Mouse (Mus musculus): ENCODE data around the gene Csn1s1. TPM values are rescaled to one million over a fixed set of nuclear protein-coding genes. Genes with fewer than 3 reads are reported as not detected.

Gene Csn1s1
- not detected in 2 replicates for total RNA-seq (2014; fragmentation: Nextera tagmentation)
- not detected in 2 replicates for total RNA-seq (2017)

DNA sequence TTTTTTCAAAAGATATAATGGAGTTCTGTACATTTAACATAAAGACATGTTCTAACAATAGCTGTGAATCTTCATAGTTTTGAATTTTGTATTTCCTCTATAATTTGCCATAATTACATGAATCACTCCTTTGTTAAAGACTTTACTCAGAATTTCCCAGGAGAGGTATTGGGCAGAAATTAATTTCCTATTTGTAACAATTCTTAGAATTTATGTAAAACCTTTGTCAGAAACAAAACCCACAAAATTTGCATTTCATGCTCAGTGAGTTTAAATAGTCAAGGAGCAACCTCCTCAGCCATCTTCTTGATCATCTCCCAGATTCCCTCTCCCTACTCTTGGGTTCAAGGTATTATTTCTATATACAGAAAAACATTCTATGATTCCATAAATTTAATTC lies at the start of gene Csn1s1:
Gene Csn1s1, plus strand, starts transcription at position 301 of the 400 bp plus-strand sequence.
- ATAC-seq (replicated peaks; ENCODE audit: low FRiP score, low TSS enrichment, poor library complexity, severe bottlenecking), result no peak

GRCm38 (mm10) chr5:87622681-87623080 lies 43.3 kb upstream of the Csn1s1 start:
- ATAC-seq (replicated peaks; ENCODE audit: low FRiP score, low TSS enrichment, poor library complexity, severe bottlenecking), result no peak

DNA sequence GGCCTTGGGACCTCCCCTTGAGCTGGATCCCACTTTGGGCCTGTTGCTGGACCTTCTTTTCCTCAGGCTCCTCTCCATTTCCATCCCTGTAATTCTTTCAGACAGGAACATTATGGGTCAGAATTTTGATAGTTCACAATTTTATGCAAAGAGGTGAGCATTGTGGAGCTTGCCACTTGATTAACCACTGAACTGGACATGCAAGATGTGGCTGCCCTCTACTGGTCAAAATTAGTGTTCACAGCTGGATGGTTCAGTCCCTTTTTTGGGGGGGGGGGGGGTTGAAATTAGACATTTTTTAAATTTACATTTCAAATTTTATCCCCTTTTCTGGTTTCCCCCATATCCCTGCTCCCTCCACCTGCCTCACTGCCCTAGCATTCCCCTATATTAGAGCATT lies 23.2 kb upstream of the Csn1s1 start:
- ATAC-seq (replicated peaks; ENCODE audit: low FRiP score, low TSS enrichment, poor library complexity, severe bottlenecking), result no peak

GRCm38 (mm10) chr5:87699530-87699929 lies 33.5 kb downstream of the Csn1s1 start, which contains the start of gene Csn2:
Gene Csn2, minus strand, starts transcription at chr5:87699630.
- no peak for ATAC-seq (replicated peaks; ENCODE audit: low FRiP score, low TSS enrichment, poor library complexity, severe bottlenecking)

DNA sequence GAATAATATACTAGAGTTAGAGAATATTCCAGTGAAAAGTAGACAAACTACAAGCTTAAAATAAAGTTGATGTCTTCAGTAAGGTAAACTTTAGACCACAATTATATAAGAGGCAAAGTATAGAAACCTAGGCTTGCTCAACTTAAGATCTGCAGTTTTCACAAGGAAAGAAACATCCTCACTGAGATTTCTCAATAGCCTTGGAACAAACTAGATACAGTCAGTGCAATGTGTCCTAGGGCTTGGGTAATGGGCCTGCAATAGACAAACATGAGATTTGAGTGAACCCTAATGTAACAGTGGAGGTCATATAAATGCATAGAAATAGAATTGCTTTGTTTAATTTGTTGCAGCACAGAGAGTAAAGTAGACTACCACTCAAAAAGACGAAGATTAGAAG lies 39.9 kb downstream of the Csn1s1 start:
- ATAC-seq (replicated peaks; ENCODE audit: low FRiP score, low TSS enrichment, poor library complexity, severe bottlenecking), result no peak

Other genes with a start within 250 kb of the Csn1s1 start
- gene Ugt2b38, start 242.0 kb upstream of the Csn1s1 start, total RNA-seq (2014; fragmentation: Nextera tagmentation), result not detected in 2 replicates
- gene Ugt2b38, start 242.0 kb upstream of the Csn1s1 start, total RNA-seq (2017), result not detected in 2 replicates
- not detected in 2 replicates for gene Ugt2a2, start 183.9 kb upstream of the Csn1s1 start, total RNA-seq (2014; fragmentation: Nextera tagmentation)
- gene Ugt2a2, start 183.9 kb upstream of the Csn1s1 start, total RNA-seq (2017), result not detected in 2 replicates
- gene Gm43638, start 179.4 kb upstream of the Csn1s1 start, total RNA-seq (2014; fragmentation: Nextera tagmentation), result not detected in 2 replicates
- not detected in 2 replicates for gene Gm43638, start 179.4 kb upstream of the Csn1s1 start, total RNA-seq (2017)
- gene Ugt2a1, start 175.3 kb upstream of the Csn1s1 start, total RNA-seq (2014; fragmentation: Nextera tagmentation), result not detected in 2 replicates
- gene Ugt2a1, start 175.3 kb upstream of the Csn1s1 start, total RNA-seq (2017), result not detected in 2 replicates
- not detected in 2 replicates for gene Sult1b1, start 128.0 kb upstream of the Csn1s1 start, total RNA-seq (2014; fragmentation: Nextera tagmentation)
- gene Sult1b1, start 128.0 kb upstream of the Csn1s1 start, total RNA-seq (2017), result not detected in 2 replicates
- not detected in 2 replicates for gene Sult1d1, start 97.2 kb upstream of the Csn1s1 start, total RNA-seq (2014; fragmentation: Nextera tagmentation)
- not detected in 2 replicates for gene Sult1d1, start 97.2 kb upstream of the Csn1s1 start, total RNA-seq (2017)
- not detected in 2 replicates for gene Sult1e1, start 74.6 kb upstream of the Csn1s1 start, total RNA-seq (2014; fragmentation: Nextera tagmentation)
- not detected in 2 replicates for gene Sult1e1, start 74.6 kb upstream of the Csn1s1 start, total RNA-seq (2017)
- not detected in 2 replicates for gene Csn2, start 33.4 kb downstream of the Csn1s1 start, total RNA-seq (2014; fragmentation: Nextera tagmentation)
- gene Csn2, start 33.4 kb downstream of the Csn1s1 start, total RNA-seq (2017), result not detected in 2 replicates
- gene Csn1s2a, start 108.4 kb downstream of the Csn1s1 start, total RNA-seq (2014; fragmentation: Nextera tagmentation), result not detected in 2 replicates
- gene Csn1s2a, start 108.4 kb downstream of the Csn1s1 start, total RNA-seq (2017), result not detected in 2 replicates
- gene Csn1s2b, start 141.9 kb downstream of the Csn1s1 start, total RNA-seq (2014; fragmentation: Nextera tagmentation), result not detected in 2 replicates
- gene Csn1s2b, start 141.9 kb downstream of the Csn1s1 start, total RNA-seq (2017), result not detected in 2 replicates
- not detected in 2 replicates for gene Prr27, start 159.5 kb downstream of the Csn1s1 start, total RNA-seq (2014; fragmentation: Nextera tagmentation)
- not detected in 2 replicates for gene Prr27, start 159.5 kb downstream of the Csn1s1 start, total RNA-seq (2017)
- not detected in 2 replicates for gene Odam, start 218.8 kb downstream of the Csn1s1 start, total RNA-seq (2014; fragmentation: Nextera tagmentation)
- not detected in 2 replicates for gene Odam, start 218.8 kb downstream of the Csn1s1 start, total RNA-seq (2017)

Data from megakaryocyte-erythroid progenitor cell, adult 5-6 weeks (primary cell).